Mouse (Mus musculus) mesoderm, embryonic 11.5 days (tissue): ENCODE results near the gene Lect2.

Experiments
- DNase-seq: peaks from one replicate; pipeline ENCODE4 v3.0.0-alpha.2; 2012; ENCODE audit warnings: low read depth, low spot score

Lect2 gene

GRCm38 (mm10) chr13:56548401-56548800, at the start of gene Lect2:
Lect2 (minus strand) TSS chr13:56548502.
- DNase-seq = no peak

- no peak for DNase-seq
These were observed 49.0 kb upstream of the Lect2 start for GRCm38 (mm10) chr13:56597296-56597695.

- no peak for DNase-seq
These were observed 46.9 kb upstream of the Lect2 start for GRCm38 (mm10) chr13:56595246-56595645.

- no peak for DNase-seq
These were observed 45.7 kb upstream of the Lect2 start for GRCm38 (mm10) chr13:56593961-56594391.

- DNase-seq = no peak
These were observed 44.9 kb upstream of the Lect2 start for GRCm38 (mm10) chr13:56593196-56593595.

GRCm38 (mm10) chr13:56591939-56592338, 43.6 kb upstream of the Lect2 start:
- no peak for DNase-seq

- DNase-seq = no peak
These were observed 42.9 kb upstream of the Lect2 start for GRCm38 (mm10) chr13:56591191-56591590.

GRCm38 (mm10) chr13:56590202-56590601, 41.9 kb upstream of the Lect2 start:
- no peak for DNase-seq

GRCm38 (mm10) chr13:56588454-56589117, 40.3 kb upstream of the Lect2 start:
- no peak for DNase-seq

GRCm38 (mm10) chr13:56586046-56586445, 37.7 kb upstream of the Lect2 start:
- DNase-seq = no peak

- DNase-seq = peak; percentile 77
These were observed 34.4 kb upstream of the Lect2 start for GRCm38 (mm10) chr13:56582720-56583119.

GRCm38 (mm10) chr13:56581961-56582434, 33.7 kb upstream of the Lect2 start:
- DNase-seq = peak; percentile 97

GRCm38 (mm10) chr13:56581512-56581911, 33.2 kb upstream of the Lect2 start:
- DNase-seq = no peak

GRCm38 (mm10) chr13:56580450-56580849, 32.1 kb upstream of the Lect2 start:
- no peak for DNase-seq

GRCm38 (mm10) chr13:56578097-56578496, 29.8 kb upstream of the Lect2 start:
- DNase-seq = no peak

GRCm38 (mm10) chr13:56575701-56576321, 27.5 kb upstream of the Lect2 start:
- DNase-seq = peak; percentile 86

GRCm38 (mm10) chr13:56575074-56575473, 26.8 kb upstream of the Lect2 start:
- no peak for DNase-seq

- DNase-seq = no peak
These were observed 23.3 kb upstream of the Lect2 start for GRCm38 (mm10) chr13:56571645-56572044.

GRCm38 (mm10) chr13:56566336-56566735, 18.0 kb upstream of the Lect2 start:
- peak; percentile 66 for DNase-seq

- DNase-seq = peak; percentile 37
These were observed 14.8 kb upstream of the Lect2 start for GRCm38 (mm10) chr13:56563075-56563474.

- no peak for DNase-seq
These were observed 12.8 kb upstream of the Lect2 start for GRCm38 (mm10) chr13:56561129-56561528.

- DNase-seq = no peak
These were observed 11.6 kb upstream of the Lect2 start for GRCm38 (mm10) chr13:56559841-56560370.

- no peak for DNase-seq
These were observed 10.5 kb upstream of the Lect2 start for GRCm38 (mm10) chr13:56558811-56559210.
